7 mouse cellular contexts compared by ENCODE assay signal in the genomic region with DNA sequence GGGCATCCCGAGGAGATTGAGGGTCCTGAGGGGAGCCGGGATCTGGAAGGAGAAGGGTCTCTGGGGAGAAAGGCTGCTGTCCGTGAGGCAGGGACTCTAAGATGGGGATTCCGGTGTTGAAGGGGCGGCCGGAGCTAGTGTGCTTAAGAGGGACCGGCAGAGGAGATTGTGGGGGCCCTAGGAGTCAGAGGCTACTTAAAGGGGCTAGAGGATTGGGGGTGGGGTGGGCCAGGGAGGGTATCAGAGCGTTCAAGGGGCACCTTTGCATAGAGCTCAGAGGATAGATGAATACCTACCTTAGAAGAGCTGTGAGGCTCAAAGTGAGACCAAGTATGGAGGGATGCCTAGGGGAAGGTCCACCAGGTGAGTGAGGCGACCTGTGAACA. TPM values are rescaled to one million over a fixed set of nuclear protein-coding genes. Genes with fewer than 3 reads are reported as not detected.
DNase-seq lines count a peak whose midpoint lies in the region; ATAC-seq lines count a peak whose summit lies in the region.

No protein-coding gene starts in this region.

- H3K9ac ChIP-seq in limb, embryonic 13.5 days, result peak overlapping the region; percentile 97
- H3K9ac ChIP-seq in stomach, embryonic 14.5 days (replicated peaks; ENCODE audit: low read depth, low read length), result peak overlapping the region; percentile 89

- 3% methylated on average over 9 of the region's 9 CpGs for WGBS in limb, embryonic 13.5 days
- WGBS in stomach, embryonic 14.5 days, result under 1% methylated on average over 9 of the region's 9 CpGs

- peak overlapping the region; percentile 75 for H3K4me2 ChIP-seq in limb, embryonic 13.5 days (replicated peaks)
- peak overlapping the region; percentile 73 for H3K4me2 ChIP-seq in stomach, embryonic 14.5 days (replicated peaks; ENCODE audit: low read depth, low read length)

- no peaks in the 10 kb centered on the region for H3K9me3 ChIP-seq in megakaryocyte, embryonic 14.5 days
- no peaks in the 10 kb centered on the region for H3K9me3 ChIP-seq in limb, embryonic 13.5 days
- H3K9me3 ChIP-seq in stomach, embryonic 14.5 days (ENCODE audit: control insufficient read depth, low read depth, low read length), result no peaks in the 10 kb centered on the region

- H3K4me3 ChIP-seq in megakaryocyte, embryonic 14.5 days (replicated peaks), result peak overlapping the region; percentile 100
- H3K4me3 ChIP-seq in limb, embryonic 13.5 days, result peak overlapping the region; percentile 94
- H3K4me3 ChIP-seq in stomach, embryonic 14.5 days (ENCODE audit: low read depth, low read length), result peak overlapping the region; percentile 85

- no peak for ATAC-seq in megakaryocyte, adult 5-6 weeks (ENCODE audit: poor library complexity, severe bottlenecking)
- ATAC-seq in erythroblast, adult 5-6 weeks (replicated peaks; ENCODE audit: low FRiP score, poor library complexity, severe bottlenecking), result peak; percentile 16; the same call in 1 of the 2 replicates
- ATAC-seq in limb, embryonic 13.5 days (ENCODE audit: low FRiP score, low read depth), result no peak
- ATAC-seq in stomach, embryonic 14.5 days (ENCODE audit: insufficient number of reproducible peaks, insufficient read depth, low FRiP score, low read depth), result no peak

- peaks cover 40% of the 10 kb centered on the region for H3K4me1 ChIP-seq in megakaryocyte, embryonic 14.5 days
- H3K4me1 ChIP-seq in limb, embryonic 13.5 days, result peaks cover 22% of the 10 kb centered on the region
- peaks cover 8% of the 10 kb centered on the region for H3K4me1 ChIP-seq in stomach, embryonic 14.5 days (ENCODE audit: control insufficient read depth, insufficient read depth, low read length)

- H3K27me3 ChIP-seq in megakaryocyte, embryonic 14.5 days (replicated peaks), result no peaks in the 10 kb centered on the region
- no peaks in the 10 kb centered on the region for H3K27me3 ChIP-seq in limb, embryonic 13.5 days
- no peaks in the 10 kb centered on the region for H3K27me3 ChIP-seq in stomach, embryonic 14.5 days (ENCODE audit: control insufficient read depth, insufficient read depth, low read length)

- DNase-seq in cerebellum, adult 11-12 months, result no peak
- no peak for DNase-seq in gastrocnemius, postnatal 25 days

- H3K27ac ChIP-seq in limb, embryonic 13.5 days, result peak overlapping the region; percentile 100
- H3K27ac ChIP-seq in stomach, embryonic 14.5 days (ENCODE audit: low read length), result no peak overlapping the region; the same call in 1 of the 2 replicates

- H3K36me3 ChIP-seq in megakaryocyte, embryonic 14.5 days (replicated peaks; ENCODE audit: low read length), result peaks cover 11% of the 10 kb centered on the region
- H3K36me3 ChIP-seq in limb, embryonic 13.5 days, result peaks cover 5% of the 10 kb centered on the region
- peaks cover 1% of the 10 kb centered on the region; the same call in 1 of the 2 replicates for H3K36me3 ChIP-seq in stomach, embryonic 14.5 days (ENCODE audit: control insufficient read depth, insufficient read depth, low read length)

RNA-seq across cellular contexts. Expression of gene Gfpt1, which starts 0.5 kb away (rescaled TPM):
- polyA plus RNA-seq in megakaryocyte, embryonic 14.5 days (2012; ENCODE audit: insufficient read depth, low replicate concordance), result 7.1 and 10.6 TPM in 2 replicates
- total RNA-seq in megakaryocyte, adult 5-6 weeks (2015), result 21.9 and 22.1 TPM in 2 replicates
- 16.4 and 25.2 TPM in 2 replicates for total RNA-seq in megakaryocyte, adult 5-6 weeks (2017)
- 5.9 and 7.9 TPM in 2 replicates for total RNA-seq in erythroblast, adult 5-6 weeks (2015; ENCODE audit: low replicate concordance)
- total RNA-seq in erythroblast, adult 5-6 weeks (2017; ENCODE audit: low replicate concordance), result 5.9 and 6.4 TPM in 2 replicates
- 26.2 and 27.3 TPM in 2 replicates for polyA plus RNA-seq in limb, embryonic 13.5 days (2015; fragmentation: Nextera tagmentation; extraction: Ambion mirVana)
- 31.9 and 32.8 TPM in 2 replicates for polyA plus RNA-seq in stomach, embryonic 14.5 days (2014; fragmentation: Nextera tagmentation; extraction: Ambion mirVana)
- 10 to 100 TPM; 24.7 to 25.9 TPM for total RNA-seq in gastrocnemius, postnatal 25 days (2021)

RNA-seq across cellular contexts. Expression of gene Nfu1, which starts 34.1 kb away (rescaled TPM):
- polyA plus RNA-seq in megakaryocyte, embryonic 14.5 days (2012; ENCODE audit: insufficient read depth, low replicate concordance), result 57.0 and 66.2 TPM in 2 replicates
- 88.7 and 104 TPM in 2 replicates for total RNA-seq in megakaryocyte, adult 5-6 weeks (2015)
- total RNA-seq in megakaryocyte, adult 5-6 weeks (2017), result 72.6 and 99.3 TPM in 2 replicates
- 16.5 and 18.8 TPM in 2 replicates for total RNA-seq in erythroblast, adult 5-6 weeks (2015; ENCODE audit: low replicate concordance)
- total RNA-seq in erythroblast, adult 5-6 weeks (2017; ENCODE audit: low replicate concordance), result 15.8 and 25.9 TPM in 2 replicates
- polyA plus RNA-seq in limb, embryonic 13.5 days (2015; fragmentation: Nextera tagmentation; extraction: Ambion mirVana), result 105 TPM in 2 replicates
- 100 and 108 TPM in 2 replicates for polyA plus RNA-seq in stomach, embryonic 14.5 days (2014; fragmentation: Nextera tagmentation; extraction: Ambion mirVana)
- total RNA-seq in gastrocnemius, postnatal 25 days (2021), result 10 to 100 TPM; 55.5 to 56.5 TPM
